Mouse (Mus musculus) kidney, postnatal 36 days (tissue): Measurements from ENCODE around the gene Fam187b.

ENCODE experiments used
- DNase-seq, 2 experiments: peaks; one replicate each; pipeline ENCODE4 v3.0.0; 2021 to 2022; ENCODE audit warnings: mixed read lengths in 2 of 2

The Fam187b gene

DNA sequence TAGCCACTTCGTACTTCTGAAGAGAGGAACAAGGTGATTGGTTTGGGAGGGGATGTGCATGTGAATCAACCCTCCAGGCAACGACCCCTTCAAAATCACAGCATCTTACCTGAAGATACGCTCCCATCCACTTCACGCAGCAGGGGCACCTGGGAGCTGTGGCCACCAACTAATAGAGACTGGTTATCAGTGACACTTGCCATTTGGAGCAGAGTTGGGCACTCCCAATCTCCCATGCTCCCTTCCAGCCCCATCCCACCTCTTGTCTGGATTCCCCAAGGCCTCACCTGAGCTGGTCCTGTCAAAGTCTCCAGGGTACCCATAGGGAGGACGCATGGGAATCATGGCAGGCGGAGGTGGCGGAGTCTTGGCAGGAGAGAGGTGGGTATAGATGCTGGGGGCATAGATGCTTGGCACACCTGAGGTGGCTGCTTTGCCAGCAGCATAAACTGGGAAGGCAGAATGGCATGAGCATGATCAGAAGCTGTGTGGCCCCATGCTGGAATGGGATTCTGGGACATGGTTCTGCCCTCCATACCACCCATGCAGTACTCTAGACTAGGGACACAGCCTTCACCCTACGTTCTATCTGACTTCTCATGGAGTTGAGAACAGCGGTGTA lies 14.6 kb upstream of the Fam187b start:
- DNase-seq, result no peak

DNA sequence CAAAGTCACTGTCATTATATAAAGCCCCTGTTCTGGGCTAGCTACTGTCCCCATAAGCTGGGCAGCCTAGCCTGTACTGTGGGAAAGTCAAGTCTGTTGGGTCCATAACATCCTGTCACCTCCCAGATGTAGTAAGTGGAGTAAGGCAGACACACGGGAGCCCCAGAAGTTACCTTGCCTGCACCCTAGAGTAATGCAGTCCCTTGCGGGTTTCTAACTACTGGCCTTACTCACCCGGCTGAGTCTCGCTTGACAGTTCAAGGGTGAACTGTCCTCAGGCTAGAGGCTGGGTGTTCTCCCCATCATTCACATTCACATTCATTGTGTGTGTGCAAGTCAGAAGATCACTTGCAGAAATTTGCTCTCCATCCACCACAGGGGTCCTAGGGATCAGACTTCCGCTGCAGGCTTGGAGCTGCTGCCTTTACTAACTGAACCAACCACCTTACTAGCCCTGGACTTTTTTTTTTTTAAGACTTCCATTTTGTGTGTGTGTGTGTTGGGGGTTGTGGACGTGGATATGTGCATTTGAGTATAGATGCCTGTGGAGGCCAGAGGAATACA lies 13.7 kb upstream of the Fam187b start:
- no peak for DNase-seq

DNA sequence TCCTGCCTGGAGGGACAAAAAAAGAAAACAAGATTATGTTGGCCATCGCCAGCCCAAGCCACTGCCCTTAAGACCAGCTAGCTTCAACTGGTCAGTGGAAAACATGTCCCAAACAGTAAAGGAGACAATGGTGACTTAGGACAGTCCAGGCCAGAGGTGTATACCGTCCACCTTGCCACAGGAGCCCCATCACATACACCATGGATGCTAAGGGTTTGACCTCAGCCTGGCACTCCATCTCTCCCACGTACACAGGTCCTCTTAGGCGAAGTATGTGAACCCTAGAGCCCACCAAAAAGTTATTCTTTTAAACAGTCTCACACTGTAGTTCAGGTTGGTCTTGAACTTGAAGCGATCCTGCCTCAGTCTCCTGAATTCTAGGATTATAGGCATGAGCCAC lies 10.7 kb upstream of the Fam187b start:
- no peak for DNase-seq

DNA sequence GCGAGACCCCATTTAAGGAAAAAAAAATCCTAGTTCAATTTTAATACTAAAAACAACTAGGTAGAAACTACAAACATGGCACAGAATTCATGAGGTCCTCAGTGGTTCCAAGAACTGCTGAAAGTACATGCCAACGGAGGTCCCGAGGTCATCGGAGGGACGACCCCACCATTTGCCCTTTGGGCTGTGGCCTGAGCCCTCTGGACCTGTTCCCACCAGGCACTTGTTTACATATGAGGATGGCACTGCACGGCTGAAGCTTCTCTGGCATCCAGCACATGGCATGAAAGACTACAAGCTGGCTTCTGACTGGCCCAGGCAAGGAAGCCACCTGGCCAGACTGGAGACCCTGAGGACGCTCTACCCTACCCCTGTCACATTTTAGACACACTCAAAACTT lies 9.2 kb upstream of the Fam187b start:
- DNase-seq, result peak; percentile 32 to 45

DNA sequence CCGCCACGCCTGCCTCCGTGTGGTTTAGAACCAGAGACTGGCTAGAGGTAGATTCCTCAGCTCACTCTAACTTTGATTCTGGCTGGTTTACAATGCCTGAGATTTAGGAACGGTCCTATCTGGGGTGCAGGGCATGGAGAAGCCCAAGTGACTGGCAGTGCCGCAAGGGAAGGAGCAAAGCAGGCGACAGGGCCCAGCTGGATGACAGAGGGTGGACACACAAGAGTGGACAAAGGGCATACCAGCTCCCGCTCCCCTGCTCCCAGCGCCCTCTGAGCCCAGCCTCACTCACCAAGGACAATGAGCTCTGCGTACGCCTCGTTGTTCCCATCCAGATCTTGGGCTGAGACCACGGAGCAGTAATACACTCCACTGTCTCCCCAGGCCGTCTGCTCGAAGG lies 7.9 kb upstream of the Fam187b start:
- DNase-seq, result no peak

DNA sequence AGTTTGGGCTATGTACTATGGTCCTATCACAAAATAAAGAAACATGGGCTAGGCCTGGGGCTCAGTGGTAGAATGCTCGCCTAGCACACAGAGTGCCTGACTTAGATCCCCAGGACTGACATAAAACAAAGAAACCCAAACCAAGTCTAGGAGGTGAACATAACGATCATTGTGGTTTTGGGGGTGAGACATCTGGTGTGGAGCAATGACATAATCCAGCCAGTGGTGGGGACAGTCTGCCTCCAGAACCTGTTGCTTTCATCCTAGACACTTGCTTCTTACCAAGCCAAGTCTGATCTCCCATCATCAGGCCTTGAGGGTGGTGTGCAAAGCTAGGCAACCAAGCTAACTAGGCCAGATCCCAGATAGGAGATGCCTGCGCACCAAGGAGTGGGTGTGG lies 6.9 kb upstream of the Fam187b start:
- no peak for DNase-seq

DNA sequence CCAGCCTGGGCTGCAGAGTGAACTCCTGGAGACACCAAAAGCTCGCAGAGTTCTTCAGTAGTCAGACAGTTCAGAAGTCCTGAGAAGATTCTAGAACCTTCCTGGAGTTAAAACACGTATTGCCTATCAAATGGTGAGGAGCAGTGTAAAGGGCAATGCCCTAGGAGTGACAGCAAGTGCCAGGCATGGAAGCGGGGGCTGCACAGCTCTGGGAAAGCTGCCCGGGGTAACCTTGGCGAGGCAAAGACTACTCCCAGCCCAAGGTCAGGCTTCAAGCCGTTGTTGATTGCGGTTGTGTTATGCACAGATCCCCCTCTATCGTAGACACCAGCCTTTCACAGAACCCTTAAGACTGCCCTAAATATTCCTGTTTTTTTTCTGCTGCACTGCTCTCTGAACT lies 5.0 kb upstream of the Fam187b start:
- DNase-seq, result no peak

DNA sequence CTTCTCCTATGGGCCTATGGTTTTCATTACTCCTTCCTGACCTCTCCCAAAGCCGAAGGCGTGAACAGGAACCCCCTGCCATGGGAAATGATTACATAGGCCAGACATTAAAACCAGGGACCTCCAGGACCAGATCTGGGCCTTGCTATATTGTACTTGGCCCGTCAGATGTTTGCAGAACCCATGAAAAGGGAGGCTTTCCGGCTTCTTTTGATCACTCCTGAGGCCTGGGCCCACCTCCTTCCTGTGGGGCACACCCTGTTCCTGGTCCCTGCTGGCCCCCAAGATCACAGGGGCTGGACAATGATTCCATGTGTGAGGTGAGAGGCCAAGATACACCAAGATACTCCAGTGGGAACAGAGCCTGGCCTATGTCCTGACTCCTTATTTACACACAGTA lies 4.4 kb upstream of the Fam187b start:
- DNase-seq, result no peak

DNA sequence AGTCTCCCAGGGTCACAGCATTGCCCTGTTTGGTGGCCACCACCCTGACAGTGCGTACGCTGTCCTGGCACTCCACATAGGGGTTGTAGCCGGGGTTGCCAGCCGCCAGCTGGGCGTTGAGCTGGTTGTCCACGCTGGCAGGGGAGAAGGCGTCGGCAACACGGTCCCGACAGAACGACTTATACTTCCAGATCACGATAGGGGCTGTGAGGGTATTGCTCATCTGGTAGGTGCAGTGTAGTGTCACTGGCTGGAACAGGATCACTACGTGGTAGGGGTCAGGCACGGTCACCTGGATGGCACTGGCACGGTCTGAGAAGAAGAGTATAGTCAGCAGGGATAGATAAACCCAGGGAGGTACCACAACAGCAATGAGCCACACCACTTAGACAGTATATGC lies 1.7 kb upstream of the Fam187b start:
- DNase-seq, result no peak

DNA sequence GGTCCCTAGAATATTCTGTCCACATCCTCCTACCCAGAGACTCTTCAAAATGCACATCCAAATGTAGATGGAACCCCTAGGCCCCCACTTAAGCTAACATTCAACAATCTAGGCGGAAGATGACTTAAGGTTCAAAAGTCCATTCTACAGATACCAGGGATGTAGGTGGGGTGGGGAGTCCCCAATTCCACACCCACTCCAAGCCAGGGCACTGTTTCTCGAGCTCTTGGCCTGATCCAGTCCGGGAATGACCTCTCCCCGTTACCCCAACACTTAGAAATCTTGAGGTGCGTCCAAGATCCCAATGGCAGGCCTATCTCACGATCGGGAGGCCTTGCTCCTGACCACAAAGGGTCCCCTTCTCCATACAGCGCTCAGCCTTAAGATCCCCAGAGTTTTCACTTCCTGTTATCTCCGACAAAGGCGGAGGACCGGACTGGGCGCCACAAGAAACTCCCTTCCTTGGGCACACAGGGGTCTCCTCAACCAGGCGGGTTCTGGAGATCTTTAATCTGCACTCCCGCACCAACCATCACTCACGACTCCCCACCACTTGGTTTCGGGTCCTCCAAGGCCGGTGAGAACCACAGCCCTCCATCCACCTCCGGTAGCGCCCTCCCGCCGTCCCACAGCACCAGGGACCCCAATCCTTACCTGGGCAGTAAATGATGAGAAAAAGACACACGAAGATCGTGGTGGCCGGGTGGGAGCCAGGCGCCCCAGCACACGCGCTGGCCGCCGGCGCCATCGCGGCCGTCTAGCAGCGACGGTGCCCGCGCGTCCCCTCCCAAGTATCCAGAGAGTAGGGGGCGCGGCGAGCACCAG lies 952 bp upstream of the Fam187b start:
- DNase-seq, result peak in 1 of 2 experiments; percentile 24

DNA sequence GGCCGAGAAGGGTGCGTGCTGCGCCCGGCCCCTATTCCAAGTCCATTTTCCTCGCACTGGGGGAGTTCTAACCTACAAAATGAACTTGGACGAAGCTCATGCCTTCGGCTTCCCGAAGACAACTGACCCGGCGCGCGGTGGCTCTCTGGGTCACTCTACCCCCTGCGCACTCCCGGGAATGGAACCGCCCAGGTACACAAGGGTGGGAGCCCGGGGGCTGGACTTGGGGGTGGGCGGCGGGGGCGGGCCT lies 414 bp upstream of the Fam187b start, which contains the start of gene Lsr:
Gene Lsr, minus strand, starts transcription at position 214 of the 250 bp plus-strand sequence.
- peak; percentile 82 to 85 for DNase-seq

DNA sequence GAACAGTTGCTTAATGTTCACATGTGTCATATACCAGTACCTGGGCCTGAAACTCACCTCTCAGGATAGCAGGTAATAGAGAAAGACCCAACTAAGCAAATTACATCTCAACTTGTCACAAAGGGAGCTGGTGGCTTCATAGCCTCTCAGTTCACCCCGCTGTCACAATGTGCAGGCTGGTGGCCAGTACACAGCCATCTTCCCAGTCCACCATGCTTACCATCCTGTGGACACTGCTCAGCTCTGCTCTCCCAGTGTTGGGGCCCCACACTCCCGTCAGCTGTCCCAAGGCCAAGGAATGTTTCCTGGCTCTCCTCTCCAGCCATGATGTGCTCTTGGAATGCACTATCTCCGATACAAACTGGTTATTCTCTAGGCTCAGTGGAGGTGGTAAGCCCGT lies 8.1 kb downstream of the Fam187b start:
- DNase-seq, result no peak

DNA sequence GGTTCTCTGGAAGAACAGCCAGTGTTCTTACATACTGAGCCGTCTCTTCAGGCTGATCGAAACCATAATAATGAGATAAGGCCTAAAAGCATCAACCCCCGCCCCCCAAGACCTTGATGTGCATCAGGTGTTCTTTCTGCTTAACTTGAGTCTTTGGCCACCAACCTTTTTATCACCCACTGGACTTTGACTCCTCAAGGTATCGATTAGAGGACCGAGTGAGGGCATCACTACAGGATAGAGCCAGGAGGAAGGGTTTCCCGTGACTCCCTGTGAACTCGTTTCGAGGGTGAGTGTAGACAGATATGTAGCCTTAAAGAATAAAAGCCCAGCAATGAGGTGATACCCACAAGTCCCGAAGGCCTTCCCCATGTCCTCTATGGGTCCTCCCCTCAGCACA lies 11.8 kb downstream of the Fam187b start:
- no peak for DNase-seq

DNA sequence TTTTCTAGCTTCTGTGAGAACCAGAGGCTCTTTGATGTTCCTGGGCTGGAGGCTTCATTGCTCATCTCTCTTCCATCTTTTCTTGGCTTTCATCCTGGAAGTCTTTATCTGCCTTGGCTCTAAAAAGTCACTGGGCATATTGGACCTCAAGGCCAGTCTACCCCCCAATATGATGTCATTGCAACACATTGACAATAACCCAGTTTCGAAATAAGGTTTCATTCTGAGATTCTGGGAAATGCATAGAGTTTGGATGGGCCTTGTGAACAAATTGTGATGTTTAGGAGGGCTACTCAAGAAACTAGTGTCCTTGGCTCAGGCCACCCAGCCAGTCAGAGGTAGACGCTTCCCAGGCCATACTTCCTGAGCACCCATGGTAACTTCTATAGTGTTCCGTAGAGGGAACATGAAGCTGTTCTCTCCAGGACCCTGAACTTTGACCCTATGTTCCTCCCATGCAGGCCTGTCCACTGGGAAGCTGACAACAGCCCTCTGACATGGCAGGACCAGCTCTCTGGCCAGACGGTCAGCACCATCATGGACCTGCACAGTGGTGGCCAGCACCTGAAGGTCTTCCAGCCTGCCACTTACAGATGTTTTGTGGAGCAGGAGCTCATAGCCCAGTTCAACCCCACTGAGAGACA lies 15.1 kb downstream of the Fam187b start:
- no peak for DNase-seq

DNA sequence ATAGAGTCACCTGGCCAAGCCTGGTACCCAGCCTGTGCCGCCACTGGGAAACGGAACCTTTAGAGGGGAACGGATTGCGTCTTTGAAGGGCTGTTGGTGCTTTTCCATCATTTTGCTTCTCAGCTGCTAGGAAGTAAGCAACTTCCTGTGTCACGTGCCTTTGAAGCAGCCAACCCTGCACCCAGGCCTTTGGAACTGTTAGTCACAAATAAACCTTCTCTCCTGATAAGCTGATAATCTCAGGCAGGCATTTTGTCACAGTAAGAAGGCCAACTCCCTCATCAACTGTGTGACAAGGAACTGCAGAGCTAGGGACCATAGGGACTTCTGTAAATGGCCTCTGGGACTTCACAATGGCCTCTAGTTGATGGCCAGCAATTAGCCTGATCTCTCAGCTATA lies 18.6 kb downstream of the Fam187b start:
- no peak for DNase-seq

DNA sequence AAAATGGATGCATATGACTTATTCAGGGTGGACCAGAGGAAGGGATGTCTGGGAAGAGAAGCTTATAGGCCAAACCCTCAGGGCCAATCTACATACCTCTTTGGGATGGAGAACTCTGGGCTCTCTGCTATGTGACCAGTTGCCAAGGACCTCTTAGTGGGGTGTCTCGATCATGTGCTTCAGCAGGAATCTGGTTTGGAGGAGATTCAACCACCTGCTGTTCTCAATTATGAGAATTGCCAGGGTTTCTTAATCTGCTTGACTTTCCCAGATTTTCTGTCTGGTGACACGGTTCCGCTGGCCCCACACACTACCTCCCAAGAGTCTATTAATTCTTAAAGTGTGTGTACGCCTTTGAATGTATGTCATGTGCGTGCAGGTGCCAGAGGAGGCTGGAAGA lies 20.4 kb downstream of the Fam187b start:
- DNase-seq, result no peak

DNA sequence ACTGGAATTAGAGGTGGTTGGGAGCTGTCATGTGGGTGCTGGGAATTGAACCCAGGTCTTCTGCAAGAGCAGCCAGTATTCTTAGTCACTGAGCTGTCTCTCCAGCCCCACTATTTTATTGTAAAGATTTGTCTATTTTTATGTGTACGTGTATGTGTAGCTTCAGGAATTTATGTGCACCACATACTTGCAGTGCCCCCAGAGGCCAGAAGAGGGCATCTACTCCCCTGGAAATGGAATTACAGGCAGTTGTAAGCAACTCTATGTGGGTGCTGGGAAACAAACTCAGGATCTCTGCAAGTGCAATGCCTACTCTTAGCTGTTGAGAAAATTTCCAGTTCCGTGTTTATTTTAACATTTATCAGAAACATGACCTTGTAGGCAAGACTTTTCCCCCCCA lies 22.9 kb downstream of the Fam187b start:
- DNase-seq, result no peak

DNA sequence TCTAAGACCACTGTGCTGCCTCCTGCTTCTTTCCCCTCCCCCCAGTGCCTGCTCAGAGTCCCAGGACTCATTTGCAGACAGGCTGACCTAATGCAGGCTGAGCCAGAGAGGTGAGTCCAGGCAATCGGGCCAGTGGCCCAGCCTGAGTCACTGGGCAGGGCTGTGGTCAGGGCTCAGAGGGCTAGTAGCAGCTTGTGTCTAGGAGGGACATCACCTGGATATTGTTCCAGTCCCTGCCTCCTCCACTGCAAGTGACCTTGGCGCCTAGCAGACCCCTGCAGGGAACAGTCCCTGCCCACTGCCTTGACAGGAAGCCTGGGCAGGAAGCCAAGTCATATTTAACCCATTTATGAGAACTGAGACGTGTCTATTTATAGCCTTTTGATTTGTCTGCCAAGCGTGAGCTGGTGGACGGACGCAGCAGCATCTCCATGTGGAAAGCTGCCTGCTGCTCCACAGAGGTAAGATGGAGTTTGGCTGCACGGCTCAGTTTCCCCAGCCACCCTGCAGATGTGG lies 27.0 kb downstream of the Fam187b start:
- DNase-seq, result peak; percentile 66 to 78

DNA sequence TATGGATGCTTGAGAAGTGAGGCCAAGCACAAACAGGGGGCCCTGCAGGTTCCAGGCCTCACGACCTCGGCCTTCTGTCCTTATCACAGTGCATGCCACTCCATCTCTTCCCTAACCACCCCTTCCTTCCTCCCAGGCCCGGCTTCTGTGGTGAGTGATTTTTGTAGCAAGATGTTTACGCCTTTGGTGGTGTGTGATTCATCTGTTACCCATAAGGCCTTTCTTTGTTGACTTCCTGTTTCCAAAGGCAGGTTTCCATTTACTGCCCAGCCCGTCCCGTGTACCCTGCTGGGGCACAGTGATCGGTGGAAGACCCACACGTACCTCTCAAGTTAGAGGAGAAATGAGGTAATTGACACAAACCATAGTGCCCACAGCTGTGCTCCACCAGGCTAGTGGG lies 29.1 kb downstream of the Fam187b start:
- DNase-seq, result peak; percentile 29 to 34

DNA sequence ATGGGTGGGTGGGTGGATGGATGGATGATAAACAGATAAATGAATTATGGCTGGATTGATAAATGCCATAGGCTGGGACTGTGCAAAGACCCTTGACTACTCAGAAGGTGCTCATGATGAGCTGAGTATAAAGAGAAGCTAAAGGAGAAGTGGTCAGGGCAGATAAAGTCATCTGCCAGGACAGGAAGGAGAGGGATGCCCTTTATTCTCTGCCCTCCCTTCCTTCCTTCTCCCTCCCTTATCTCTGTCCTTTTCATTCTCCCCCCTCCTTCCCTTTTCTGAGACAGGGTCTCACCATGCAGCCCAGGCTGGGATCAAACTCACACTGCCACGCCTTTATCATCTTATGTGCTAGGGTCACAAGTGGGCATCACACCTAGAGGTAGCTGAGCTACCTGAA lies 34.2 kb downstream of the Fam187b start:
- DNase-seq, result no peak

DNA sequence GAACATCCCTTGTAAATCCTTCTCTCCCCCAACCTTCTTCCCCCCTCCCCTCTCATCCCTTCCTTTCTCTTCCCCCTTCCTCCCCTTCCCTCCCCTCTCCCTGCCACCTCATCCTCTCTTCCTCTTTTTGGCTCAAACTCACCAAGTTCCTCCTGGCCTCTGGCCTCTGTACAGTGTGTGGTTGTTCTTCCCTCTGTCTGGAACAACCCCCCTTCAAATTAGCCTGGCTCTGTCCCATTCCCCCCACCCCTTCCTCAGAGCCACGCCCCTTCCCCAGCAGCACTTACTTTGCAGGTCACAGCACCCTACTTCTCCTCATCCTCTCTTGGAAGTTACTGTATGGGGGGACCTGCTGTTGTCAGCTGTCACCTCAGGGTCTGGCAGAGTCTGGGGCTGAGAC lies 34.6 kb downstream of the Fam187b start:
- DNase-seq, result peak; percentile 12 to 19

DNA sequence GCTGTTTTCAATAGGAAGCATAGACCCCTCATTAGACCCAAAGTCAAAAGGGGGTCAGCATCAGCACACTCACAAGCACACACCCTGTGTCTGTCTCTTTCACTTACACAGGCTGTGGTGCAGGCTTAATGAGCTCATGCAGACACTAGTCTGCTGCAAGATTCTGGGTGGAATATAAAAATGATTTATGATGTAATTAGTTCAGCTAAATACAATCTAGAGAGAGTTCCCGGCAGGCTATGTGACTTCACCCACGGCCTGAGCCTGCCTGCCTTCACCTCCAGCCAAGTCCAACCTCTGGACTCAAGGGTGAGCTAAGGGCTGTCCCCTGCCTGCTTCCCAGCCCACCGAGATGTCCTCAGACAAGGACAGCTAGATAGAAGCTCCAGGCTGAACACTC lies 35.3 kb downstream of the Fam187b start:
- DNase-seq, result peak in 1 of 2 experiments; percentile 13

DNA sequence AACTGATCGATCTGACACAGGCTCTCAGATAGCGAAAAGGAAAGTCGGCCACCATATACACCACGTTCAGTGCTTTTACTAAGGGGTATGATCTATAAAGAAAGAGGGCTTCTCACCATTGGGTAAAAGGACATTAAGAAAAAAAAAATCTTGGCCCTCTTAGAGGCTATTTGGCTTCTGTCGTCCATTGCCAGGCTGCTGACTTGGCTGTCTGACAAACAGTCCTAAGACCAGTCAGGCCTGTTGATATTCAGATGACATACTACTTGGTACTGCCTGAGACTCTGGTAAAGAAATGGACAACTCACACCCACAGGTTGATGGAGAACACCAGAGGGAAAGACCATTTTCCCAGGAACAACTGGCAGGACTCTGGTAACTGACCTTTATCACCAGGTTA lies 39.4 kb downstream of the Fam187b start:
- no peak for DNase-seq
